Mouse (Mus musculus): ENCODE results near the gene Zfp872.
"Not testable (repeated sequence)": the region's sequence is repeated elsewhere in the genome, so short reads cannot be mapped to it uniquely, and the experiment has no call there.

Zfp872 gene

DNA sequence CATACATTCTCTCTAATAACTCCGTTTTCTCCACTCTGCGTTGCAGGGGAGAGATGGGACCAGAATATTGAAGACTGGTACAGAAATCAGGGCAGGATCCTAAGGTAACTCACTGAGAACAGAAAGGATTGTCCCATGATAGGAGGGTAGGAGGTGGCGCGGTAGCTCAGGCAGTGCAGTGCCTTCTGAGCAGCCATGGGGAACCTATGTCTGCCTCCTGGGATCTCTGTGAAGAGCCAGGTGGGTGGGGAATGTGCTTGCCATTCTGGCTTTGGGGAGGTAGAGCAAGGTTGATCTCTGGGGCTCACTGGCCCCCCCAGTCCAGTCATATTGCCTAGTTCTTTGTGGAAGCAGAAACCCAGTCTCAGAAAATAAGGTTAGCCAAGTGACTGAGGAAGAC lies 20.1 kb upstream of the Zfp872 start:
- in situ Hi-C loops (cut with MboI, MseI), result loop anchor here (5.0 kb wide), 1 partner anchor 40 kb away; no protein-coding TSS in a partner anchor

DNA sequence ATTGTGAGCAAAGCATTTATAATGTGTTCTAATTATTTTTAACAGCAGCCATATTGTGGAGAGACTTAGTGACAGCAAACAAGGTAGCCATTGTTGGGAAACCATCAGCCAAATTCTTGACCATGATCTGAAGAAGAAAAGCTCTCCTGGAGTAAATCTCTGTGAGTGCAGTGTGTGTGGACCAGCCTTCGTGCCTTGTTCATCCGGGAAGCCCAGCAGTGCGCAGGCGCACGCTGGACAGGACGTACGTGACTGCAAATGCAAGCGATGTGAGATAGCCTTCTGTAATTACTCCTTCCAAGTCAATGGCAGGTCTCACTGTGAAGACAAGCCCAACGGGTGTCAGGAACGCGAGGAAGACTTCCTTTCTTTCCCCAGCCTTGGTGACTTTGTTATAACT lies 18.6 kb upstream of the Zfp872 start:
- in situ Hi-C loops (cut with MboI, MseI), result loop anchor here (5.0 kb wide), 1 partner anchor 38 kb away; no protein-coding TSS in a partner anchor

DNA sequence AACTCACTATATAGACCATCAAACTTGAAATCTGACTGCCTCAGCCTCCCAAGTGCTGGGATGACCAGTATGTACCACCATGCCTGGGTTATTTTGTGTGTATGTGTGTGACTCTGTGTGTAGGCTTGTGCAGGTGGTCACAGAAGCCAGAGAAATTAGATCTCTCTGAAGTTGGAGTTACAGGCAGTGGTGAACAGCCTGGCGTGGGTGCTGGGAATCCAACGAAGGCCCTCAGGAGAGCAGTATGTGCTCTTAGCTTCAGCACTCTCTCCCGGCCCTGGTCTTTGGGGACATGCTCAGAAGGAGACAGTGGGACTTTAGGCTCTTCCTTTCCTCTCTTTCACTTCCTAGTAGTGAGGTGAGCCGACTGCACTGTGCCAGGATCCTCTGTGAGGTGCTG lies 15.6 kb upstream of the Zfp872 start:
- in situ Hi-C loops (cut with MboI, MseI), result no loop called here

- in situ Hi-C loops (cut with MboI, MseI), result no loop called here
Measured at GRCm38 (mm10) chr9:22196412-22196811, 8.5 kb downstream of the Zfp872 start.

GRCm38 (mm10) chr9:22213785-22214194 lies 25.9 kb downstream of the Zfp872 start:
- in situ Hi-C loops (cut with MboI, MseI), result no loop called here

GRCm38 (mm10) chr9:22214549-22214948 lies 26.7 kb downstream of the Zfp872 start:
- in situ Hi-C loops (cut with MboI, MseI), result no loop called here

DNA sequence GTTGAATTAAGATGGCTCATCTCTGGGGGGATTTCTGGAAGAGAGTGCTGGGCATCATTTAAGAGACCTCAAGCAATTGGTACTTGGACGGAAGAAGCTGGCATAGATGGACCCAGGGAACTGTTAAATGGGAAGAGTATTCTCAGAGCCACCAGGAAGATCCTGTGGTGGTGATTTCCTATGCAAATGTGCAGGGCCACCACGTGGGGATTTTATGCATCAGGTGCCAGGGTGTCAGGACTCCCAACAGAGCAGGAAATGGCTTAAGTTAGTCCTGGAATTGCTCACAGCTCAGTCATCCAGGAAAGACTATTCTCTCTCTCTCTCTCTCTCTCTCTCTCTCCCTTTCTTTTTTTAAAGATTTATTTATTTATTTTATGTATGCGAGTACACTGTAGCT lies 28.8 kb downstream of the Zfp872 start:
- in situ Hi-C loops (cut with MboI, MseI), result no loop called here

DNA sequence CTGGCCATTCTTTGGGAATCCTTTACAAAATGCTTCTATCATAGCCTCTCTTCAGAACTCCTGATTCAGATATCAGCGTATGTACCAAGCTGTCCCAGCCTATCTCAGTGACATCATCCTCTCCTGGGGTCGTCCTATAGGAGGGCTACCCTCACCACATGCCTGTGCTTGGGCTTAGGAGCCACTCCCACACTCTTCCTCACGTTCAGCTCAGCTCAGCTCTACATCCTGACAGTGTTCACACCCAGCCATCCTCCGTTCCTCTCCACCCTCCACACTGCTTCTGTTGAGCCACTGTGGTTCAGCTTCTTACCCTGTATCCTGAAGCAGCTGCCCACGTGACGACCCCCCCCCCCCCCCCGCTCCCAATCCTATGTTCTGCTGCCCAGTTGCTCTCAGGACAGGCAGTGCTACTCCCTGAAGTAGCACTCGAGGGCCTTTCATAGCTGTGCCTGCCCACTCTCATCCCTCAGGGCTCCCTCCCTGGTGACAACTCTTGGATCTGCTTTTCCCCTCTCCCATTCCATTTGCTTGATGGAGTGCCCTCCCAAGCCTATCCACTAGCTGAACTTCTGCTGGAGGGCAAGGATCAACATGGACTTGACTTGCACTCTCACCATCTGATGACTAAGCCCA lies 30.1 kb downstream of the Zfp872 start:
- in situ Hi-C loops (cut with MboI, MseI), result no loop called here

GRCm38 (mm10) chr9:22224066-22224465 lies 36.2 kb downstream of the Zfp872 start:
- in situ Hi-C loops (cut with MboI, MseI), result no loop called here

DNA sequence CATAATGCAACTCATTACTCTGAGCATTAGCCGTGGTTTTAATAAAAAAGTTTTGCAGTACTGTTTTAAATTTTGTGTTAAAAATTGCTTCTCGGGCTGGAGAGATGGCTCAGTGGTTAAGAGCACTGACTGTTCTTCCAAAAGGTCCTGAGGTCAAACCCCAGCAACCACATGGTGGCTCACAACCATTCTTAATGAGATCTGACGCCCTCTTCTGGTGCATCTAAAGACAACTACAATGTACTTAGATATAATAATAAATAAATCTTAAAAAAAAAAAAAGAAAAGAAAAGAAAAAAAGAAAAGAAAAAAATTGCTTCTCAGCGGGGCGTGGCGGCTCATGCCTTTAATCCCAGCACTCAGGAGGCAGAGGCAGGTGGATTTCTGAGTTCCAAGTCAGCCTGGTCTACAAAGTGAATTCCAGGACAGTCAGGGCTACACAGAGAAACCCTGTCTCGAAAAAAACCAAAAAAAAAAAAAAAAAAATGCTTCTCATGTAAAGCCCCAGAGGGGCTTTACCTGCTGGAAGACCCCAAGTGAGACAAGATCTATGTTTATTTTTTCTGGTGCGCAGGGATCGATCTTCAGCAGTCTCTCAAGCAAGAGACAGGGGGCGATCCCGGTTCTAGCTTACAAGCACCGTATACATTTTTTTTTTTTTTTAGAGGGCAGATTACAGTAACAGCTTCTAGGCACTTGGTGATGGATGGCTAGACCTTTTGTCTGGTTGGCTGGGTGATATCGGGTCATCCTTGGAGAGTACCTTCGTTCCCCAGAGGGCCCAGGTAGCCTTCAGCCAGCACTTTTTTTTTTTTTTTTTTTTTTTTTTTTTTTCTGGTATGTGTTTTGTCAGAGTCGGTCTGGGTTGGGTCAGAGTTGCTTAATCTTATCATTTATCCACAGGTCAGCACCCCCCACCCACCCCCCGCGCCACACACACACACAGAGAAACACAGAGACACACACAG lies 36.9 kb downstream of the Zfp872 start:
- in situ Hi-C loops (cut with MboI, MseI), result no loop called here

DNA sequence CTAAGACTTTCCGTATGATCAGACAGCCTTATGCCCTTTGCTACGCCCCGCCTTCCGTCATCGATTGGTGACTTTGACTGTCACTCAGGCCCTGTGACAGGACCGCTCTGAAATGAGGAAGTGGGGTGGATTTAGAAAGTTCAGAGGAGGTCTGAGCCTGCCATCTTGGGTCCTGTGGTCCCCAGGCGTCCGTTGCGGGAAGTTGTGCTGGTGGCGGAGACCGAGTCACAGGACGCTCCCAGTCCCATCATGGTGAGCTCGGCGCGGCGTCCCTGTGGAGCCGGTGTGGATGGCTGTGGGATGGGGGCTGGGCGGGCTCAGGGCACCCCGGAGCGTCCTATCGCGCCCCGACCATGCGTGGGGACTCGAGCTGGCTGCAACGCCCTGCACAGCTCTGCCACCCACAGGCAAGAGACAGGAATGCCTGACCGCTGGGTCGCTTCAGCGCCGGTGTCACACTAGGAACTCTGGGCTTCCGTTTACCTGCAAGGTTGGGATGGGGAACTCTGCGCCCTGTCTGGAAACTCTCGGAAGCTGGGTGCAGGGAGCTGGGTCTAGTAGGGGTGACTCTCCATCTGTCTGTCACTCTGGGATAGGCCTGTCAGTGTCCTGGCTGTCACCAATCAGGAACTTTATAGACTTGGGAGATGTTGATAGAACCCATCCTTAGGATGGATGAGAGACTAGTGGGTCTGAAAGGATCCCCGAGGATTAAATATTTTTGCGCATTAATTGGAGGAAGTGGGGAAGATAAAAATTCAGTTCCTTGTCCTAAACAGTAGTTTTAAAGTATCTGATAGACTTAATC lies 37.9 kb downstream of the Zfp872 start, which contains the start of gene Zfp809:
Zfp809 (plus strand) TSS at position 134 of the 808 bp plus-strand sequence.
- in situ Hi-C loops (cut with MboI, MseI), result no loop called here

GRCm38 (mm10) chr9:22226389-22226673 lies 38.4 kb downstream of the Zfp872 start:
- in situ Hi-C loops (cut with MboI, MseI), result not testable (repeated sequence)

DNA sequence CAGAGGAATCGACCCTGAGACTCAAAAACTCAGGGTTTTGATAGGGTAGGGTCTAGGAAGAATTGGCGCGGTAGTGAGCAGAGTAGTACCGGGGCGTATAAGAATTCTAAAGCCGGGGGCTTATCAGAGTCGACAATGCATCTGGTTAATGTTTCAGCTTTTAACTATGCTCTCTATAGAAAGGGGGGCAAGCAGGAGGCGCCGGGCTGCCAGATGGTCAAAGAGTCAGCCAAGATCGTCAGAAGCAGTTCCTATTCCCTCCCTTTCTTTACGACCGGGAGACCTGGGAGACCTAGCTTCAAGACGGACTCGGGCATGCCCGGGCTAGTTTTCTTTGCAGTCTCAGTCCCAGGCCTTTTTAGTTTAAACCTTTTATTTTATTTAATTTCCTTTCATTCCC lies 39.0 kb downstream of the Zfp872 start:
- in situ Hi-C loops (cut with MboI, MseI), result no loop called here

GRCm38 (mm10) chr9:22229386-22230026 lies 41.6 kb downstream of the Zfp872 start:
- in situ Hi-C loops (cut with MboI, MseI), result no loop called here

DNA sequence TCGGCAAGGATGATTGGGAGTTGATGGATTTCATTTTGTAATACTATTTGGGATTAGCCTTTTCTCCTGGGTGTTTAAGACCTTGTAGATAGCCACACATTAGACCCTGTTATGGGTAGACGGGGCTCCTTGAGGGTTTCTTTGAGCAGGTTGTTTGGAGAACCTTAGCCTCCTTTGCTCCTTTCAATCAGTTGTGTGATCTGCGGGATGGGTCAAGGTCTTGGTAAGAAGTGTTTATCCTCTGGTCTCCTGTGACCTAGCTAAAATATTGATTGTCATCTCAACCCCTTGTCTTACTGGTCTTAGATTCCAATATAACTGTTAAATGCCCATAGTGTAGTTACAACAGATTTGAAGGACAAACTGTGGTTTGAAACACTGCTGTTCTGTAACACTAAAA lies 42.2 kb downstream of the Zfp872 start:
- in situ Hi-C loops (cut with MboI, MseI), result no loop called here

GRCm38 (mm10) chr9:22230556-22230955 lies 42.7 kb downstream of the Zfp872 start:
- in situ Hi-C loops (cut with MboI, MseI), result no loop called here

GRCm38 (mm10) chr9:22240001-22240400 lies 52.1 kb downstream of the Zfp872 start:
- in situ Hi-C loops (cut with MboI, MseI), result no loop called here

GRCm38 (mm10) chr9:22244242-22244641 lies 56.4 kb downstream of the Zfp872 start:
- in situ Hi-C loops (cut with MboI, MseI), result no loop called here

Data from regulatory T cell (primary cell).